10 mouse cellular contexts compared by ENCODE assay signal in genomic region chr11:86990309-86990708, GRCm38 (mm10). TPM values are rescaled to one million over a fixed set of nuclear protein-coding genes. Genes with fewer than 3 reads are reported as not detected.
DNase-seq lines count a peak whose midpoint lies in the region; ATAC-seq and TF ChIP-seq lines count a peak whose summit lies in the region.
"Had no signal": no experiment of that assay in that cellular context is flagged by ENCODE, and none has a peak within 500 bp of the region (broad histone marks: within the 10 kb centered on the region; RNA-seq: fewer than 3 reads in every experiment).

No protein-coding gene starts in this region.

- intact Hi-C loops in heart, postnatal 36 days (cut with DNase I), result loop anchor here (10.0 kb wide), 1 partner anchor 96 kb away; no protein-coding TSS in a partner anchor
- intact Hi-C loops in left cerebral cortex, postnatal 4 days (cut with DNase I), result loop anchor here (10.0 kb wide), 2 partner anchors 96 to 186 kb away; partner anchors contain the start of gene Dhx40

- WGBS in heart, embryonic 10.5 days, result 66% methylated on average over 3 of the region's 3 CpGs
- 53% methylated on average over 3 of the region's 3 CpGs for WGBS in limb, embryonic 15.5 days
- 69% methylated on average over 3 of the region's 3 CpGs for WGBS in stomach, postnatal 0 days

- no peak for TF ChIP-seq CTCF in stomach, postnatal 0 days (IDR thresholded peaks at IDR 0.05; ENCODE audit: low read depth)

- no peaks in the 10 kb centered on the region for H3K9me3 ChIP-seq in heart, embryonic 10.5 days
- H3K9me3 ChIP-seq in limb, embryonic 15.5 days, result no peaks in the 10 kb centered on the region
- H3K9me3 ChIP-seq in stomach, postnatal 0 days (ENCODE audit: control insufficient read depth, low read length), result no peaks in the 10 kb centered on the region

- H3K4me2 ChIP-seq in limb, embryonic 15.5 days, result no peak overlapping the region
- H3K4me2 ChIP-seq in stomach, postnatal 0 days (replicated peaks; ENCODE audit: low read depth), result no peak overlapping the region

- peaks cover 72% of the 10 kb centered on the region for H3K4me1 ChIP-seq in heart, embryonic 10.5 days
- peaks cover 30% of the 10 kb centered on the region for H3K4me1 ChIP-seq in limb, embryonic 15.5 days
- H3K4me1 ChIP-seq in stomach, postnatal 0 days (replicated peaks; ENCODE audit: control insufficient read depth, insufficient read depth), result peaks cover 4% of the 10 kb centered on the region; the same call in 1 of the 2 replicates

- no peak overlapping the region; the same call in 1 of the 2 replicates for H3K4me3 ChIP-seq in heart, embryonic 10.5 days
- H3K4me3 ChIP-seq in limb, embryonic 15.5 days, result no peak overlapping the region
- no peak overlapping the region for H3K4me3 ChIP-seq in stomach, postnatal 0 days (ENCODE audit: low read depth, low read length)

- ATAC-seq in limb, embryonic 15.5 days (ENCODE audit: insufficient number of reproducible peaks, low FRiP score, low TSS enrichment, low read depth), result no peak
- ATAC-seq in stomach, postnatal 0 days (ENCODE audit: low FRiP score, low TSS enrichment), result no peak

- peak overlapping the region; percentile 31; the same call in 1 of the 2 replicates for H3K27ac ChIP-seq in heart, embryonic 10.5 days
- H3K27ac ChIP-seq in limb, embryonic 15.5 days, result 0 out of 2 replicates have a peak overlapping the region, but pooled peaks have one; percentile 4
- H3K27ac ChIP-seq in stomach, postnatal 0 days (replicated peaks), result no peak overlapping the region
- H3K27ac ChIP-seq: macrophage had no signal

- DNase-seq in heart, embryonic 10.5 days (ENCODE audit: low spot score), result no peak
- DNase-seq in heart, postnatal 36 days, result no peak
- DNase-seq in right cerebral cortex, adult 18-20 months, result peak; percentile 56
- no peak for DNase-seq in right cerebral cortex, postnatal 36 days (ENCODE audit: low spot score in 2 of 2)
- DNase-seq in stomach, postnatal 0 days (ENCODE audit: low spot score), result no peak
- no peak for DNase-seq in yolk sac, embryonic 10.5 days (ENCODE audit: low spot score)
- DNase-seq in left cerebral cortex, postnatal 4 days, result no peak
- DNase-seq: thymus, adult 2 months had no signal

- no peaks in the 10 kb centered on the region for H3K27me3 ChIP-seq in heart, embryonic 10.5 days (ENCODE audit: insufficient read depth, poor library complexity, severe bottlenecking)
- no peaks in the 10 kb centered on the region for H3K27me3 ChIP-seq in limb, embryonic 15.5 days
- H3K27me3 ChIP-seq in stomach, postnatal 0 days (ENCODE audit: control insufficient read depth, insufficient read depth, low read length), result no peaks in the 10 kb centered on the region

- peaks cover 13% of the 10 kb centered on the region; the same call in 1 of the 2 replicates for H3K36me3 ChIP-seq in heart, embryonic 10.5 days
- H3K36me3 ChIP-seq in limb, embryonic 15.5 days, result no peaks in the 10 kb centered on the region
- no peaks in the 10 kb centered on the region for H3K36me3 ChIP-seq in stomach, postnatal 0 days (ENCODE audit: control insufficient read depth, insufficient read depth, low read length)

- H3K9ac ChIP-seq in limb, embryonic 15.5 days, result no peak overlapping the region
- H3K9ac ChIP-seq in stomach, postnatal 0 days (ENCODE audit: low read length), result 0 out of 2 replicates have a peak overlapping the region, but pooled peaks have one; percentile 13

- no peak for TF ChIP-seq EP300 in stomach, postnatal 0 days (optimal IDR thresholded peaks at IDR 0.05)

RNA-seq across cellular contexts. Expression of gene Ypel2, which starts 3.2 kb away (rescaled TPM):
- polyA plus RNA-seq in heart, embryonic 10.5 days (2016; fragmentation: Nextera tagmentation; extraction: Ambion mirVana), result 13.0 and 21.5 TPM in 2 replicates
- total RNA-seq in heart, postnatal 36 days (2021), result 10 to 100 TPM; 11.1 to 31.6 TPM
- polyA plus RNA-seq in limb, embryonic 15.5 days (2015; fragmentation: Nextera tagmentation; extraction: Ambion mirVana), result 7.9 and 8.5 TPM in 2 replicates
- 3.9 and 4.0 TPM in 2 replicates for polyA plus RNA-seq in stomach, postnatal 0 days (2015; fragmentation: Nextera tagmentation; extraction: Ambion mirVana)
- 1 to 10 TPM; 6.0 to 6.4 TPM for total RNA-seq in left cerebral cortex, postnatal 4 days (2021)
